Mouse (Mus musculus): ENCODE results near the gene Sigirr. TPM values are rescaled to one million over a fixed set of nuclear protein-coding genes. Genes with fewer than 3 reads are reported as not detected.

The Sigirr gene
- polyA plus RNA-seq, 1 experiment = 102 TPM

DNA sequence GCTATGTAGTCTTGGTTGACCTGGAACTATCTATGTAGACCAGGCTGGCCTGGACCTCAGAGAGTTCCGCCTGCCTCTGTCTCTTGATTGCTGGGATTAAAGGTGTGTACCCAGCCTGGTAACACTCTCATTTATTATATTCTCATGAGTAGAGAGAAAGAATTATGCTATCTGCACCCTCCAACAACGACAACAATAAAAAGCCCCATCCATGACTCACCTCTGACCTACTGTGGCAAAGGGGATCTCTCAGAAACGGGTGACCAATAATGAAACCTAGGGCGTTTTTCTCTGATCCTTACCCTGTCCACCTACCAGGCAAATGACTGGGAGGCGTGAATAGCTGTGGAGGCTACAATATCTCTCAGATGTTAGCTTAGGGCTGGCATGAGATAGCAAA lies 3.2 kb downstream of the Sigirr start:
- 0 out of 2 replicates have a peak overlapping the region, but pooled peaks have one; percentile 4 for H3K27ac ChIP-seq (ENCODE audit: insufficient read depth, low read depth, low read length)
- peaks cover 35% of the 10 kb centered on the region for H3K4me1 ChIP-seq (ENCODE audit: control insufficient read depth, insufficient read depth, low read length)
- no peak for TF ChIP-seq CTCF (conservative IDR thresholded peaks at IDR 0.05; ENCODE audit: insufficient read depth, insufficient read length, low read depth, low read length)
- TF ChIP-seq POLR2A (IDR thresholded peaks at IDR 0.05; ENCODE audit: low read depth, low read length) = no peak
- WGBS = 76% methylated on average over 5 of the region's 5 CpGs
- H3K36me3 ChIP-seq (ENCODE audit: control insufficient read depth, insufficient read depth, low read length) = no peaks in the 10 kb centered on the region; the same call in 1 of the 2 replicates
- DNase-seq = no peak
- H3K4me3 ChIP-seq (ENCODE audit: insufficient read depth, low read depth, low read length) = no peak overlapping the region
- H3K27me3 ChIP-seq (replicated peaks; ENCODE audit: control insufficient read depth, insufficient read depth, low read length) = no peaks in the 10 kb centered on the region

DNA sequence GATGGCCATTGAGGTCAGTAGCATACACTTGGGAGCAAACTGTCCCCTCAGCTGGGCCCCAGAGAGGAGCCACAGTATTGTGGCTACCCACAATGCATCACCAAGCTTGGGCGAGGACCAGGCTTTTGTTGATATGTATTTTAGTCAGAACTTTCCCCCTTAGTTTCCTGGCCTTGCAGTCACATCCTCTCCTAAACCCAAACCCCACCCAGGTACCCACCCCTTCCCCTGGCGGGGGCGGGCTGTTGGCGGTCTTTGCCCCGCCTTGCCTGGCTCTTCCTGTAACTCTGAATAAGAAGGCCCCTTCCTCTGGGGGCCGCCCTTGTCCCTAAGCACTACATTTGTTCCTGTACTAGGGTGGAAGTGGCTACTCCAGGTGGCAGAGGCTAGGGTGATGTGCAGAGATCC lies 3.7 kb downstream of the Sigirr start:
- H3K27me3 ChIP-seq (replicated peaks; ENCODE audit: control insufficient read depth, insufficient read depth, low read length) = no peaks in the 10 kb centered on the region
- no peaks in the 10 kb centered on the region; the same call in 1 of the 2 replicates for H3K36me3 ChIP-seq (ENCODE audit: control insufficient read depth, insufficient read depth, low read length)
- H3K4me3 ChIP-seq (ENCODE audit: insufficient read depth, low read depth, low read length) = peak overlapping the region; percentile 39
- TF ChIP-seq POLR2A (IDR thresholded peaks at IDR 0.05; ENCODE audit: low read depth, low read length) = no peak
- TF ChIP-seq CTCF (conservative IDR thresholded peaks at IDR 0.05; ENCODE audit: insufficient read depth, insufficient read length, low read depth, low read length) = no peak
- WGBS = 60% methylated on average over 6 of the region's 6 CpGs
- peak; percentile 86 for DNase-seq
- peaks cover 36% of the 10 kb centered on the region for H3K4me1 ChIP-seq (ENCODE audit: control insufficient read depth, insufficient read depth, low read length)
- peak overlapping the region; percentile 98 for H3K27ac ChIP-seq (ENCODE audit: insufficient read depth, low read depth, low read length)

DNA sequence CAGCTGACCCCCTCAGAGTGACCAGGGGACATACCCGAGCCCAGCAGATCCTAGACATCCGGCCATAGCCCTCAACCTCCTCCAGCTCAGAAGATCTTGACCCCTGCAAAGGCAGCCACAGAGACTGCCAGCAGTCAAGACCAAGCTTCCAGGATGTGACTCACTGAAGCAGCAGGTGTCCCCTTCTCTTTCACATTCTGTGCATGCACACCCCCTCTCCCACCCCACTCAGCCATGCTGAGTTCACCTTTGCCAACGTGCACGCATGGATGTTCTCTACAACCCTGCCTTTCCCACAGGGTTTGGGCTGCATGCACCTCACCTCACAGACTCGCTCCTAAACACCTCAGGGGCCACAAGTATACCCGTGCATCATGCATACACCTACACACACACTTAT lies 4.4 kb downstream of the Sigirr start:
- TF ChIP-seq CTCF (conservative IDR thresholded peaks at IDR 0.05; ENCODE audit: insufficient read depth, insufficient read length, low read depth, low read length) = no peak
- no peak for TF ChIP-seq POLR2A (IDR thresholded peaks at IDR 0.05; ENCODE audit: low read depth, low read length)
- Histone ChIP-seq H3K27me3 (replicated peaks; ENCODE audit: control insufficient read depth, insufficient read depth, low read length) (no peaks in the 10 kb centered on the region), H3K36me3 (ENCODE audit: control insufficient read depth, insufficient read depth, low read length) (no peaks in the 10 kb centered on the region; the same call in 1 of the 2 replicates), H3K4me3 (ENCODE audit: insufficient read depth, low read depth, low read length) (peak overlapping the region; percentile 39), H3K27ac (ENCODE audit: insufficient read depth, low read depth, low read length) (peak overlapping the region; percentile 98), H3K4me1 (ENCODE audit: control insufficient read depth, insufficient read depth, low read length) (peaks cover 36% of the 10 kb centered on the region)
- DNase-seq = no peak
- 44% methylated on average over 6 of the region's 6 CpGs for WGBS

DNA sequence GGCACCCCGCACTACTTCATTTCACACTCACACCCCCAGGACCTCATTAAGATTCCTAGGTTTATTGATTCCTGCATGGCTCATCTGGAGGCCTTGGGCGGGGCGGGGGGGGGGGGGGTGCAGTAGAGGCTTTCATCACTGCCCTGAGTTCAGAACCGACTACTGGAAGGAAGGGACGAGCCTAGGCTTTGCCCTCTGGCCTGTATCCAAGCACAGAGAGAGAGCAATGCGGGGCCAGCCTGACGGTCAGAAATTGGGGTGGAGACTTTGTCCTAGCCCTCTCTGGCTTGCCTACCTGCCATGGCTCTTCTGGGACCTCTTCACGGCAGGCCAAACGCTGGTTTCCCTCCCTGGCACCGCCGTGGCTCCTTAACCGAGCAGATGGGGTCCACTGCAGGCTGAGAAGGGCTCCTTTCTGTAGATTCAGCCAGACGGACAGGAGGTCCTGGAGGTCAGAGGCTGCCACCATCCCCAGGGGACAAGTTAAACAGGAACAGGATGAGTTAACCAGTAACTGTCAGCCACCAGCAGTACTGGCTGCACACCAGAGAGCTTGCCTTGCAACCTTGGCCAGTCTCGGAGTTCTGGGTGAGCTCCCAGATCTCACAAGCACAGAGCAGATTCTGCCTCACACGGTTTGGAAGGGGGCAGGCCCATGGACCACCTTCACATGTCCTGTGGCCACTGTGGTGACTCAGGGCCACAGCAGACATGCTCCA lies 5.7 kb downstream of the Sigirr start:
- H3K36me3 ChIP-seq (ENCODE audit: control insufficient read depth, insufficient read depth, low read length) = no peaks in the 10 kb centered on the region; the same call in 1 of the 2 replicates
- TF ChIP-seq POLR2A (IDR thresholded peaks at IDR 0.05; ENCODE audit: low read depth, low read length) = no peak
- no peak for TF ChIP-seq CTCF (conservative IDR thresholded peaks at IDR 0.05; ENCODE audit: insufficient read depth, insufficient read length, low read depth, low read length)
- WGBS = 22% methylated on average over 15 of the region's 15 CpGs
- H3K4me3 ChIP-seq (ENCODE audit: insufficient read depth, low read depth, low read length) = peak overlapping the region; percentile 47
- H3K27ac ChIP-seq (ENCODE audit: insufficient read depth, low read depth, low read length) = peak overlapping the region; percentile 98
- no peaks in the 10 kb centered on the region for H3K27me3 ChIP-seq (replicated peaks; ENCODE audit: control insufficient read depth, insufficient read depth, low read length)
- peaks cover 36% of the 10 kb centered on the region for H3K4me1 ChIP-seq (ENCODE audit: control insufficient read depth, insufficient read depth, low read length)
- peak; percentile 94 for DNase-seq

DNA sequence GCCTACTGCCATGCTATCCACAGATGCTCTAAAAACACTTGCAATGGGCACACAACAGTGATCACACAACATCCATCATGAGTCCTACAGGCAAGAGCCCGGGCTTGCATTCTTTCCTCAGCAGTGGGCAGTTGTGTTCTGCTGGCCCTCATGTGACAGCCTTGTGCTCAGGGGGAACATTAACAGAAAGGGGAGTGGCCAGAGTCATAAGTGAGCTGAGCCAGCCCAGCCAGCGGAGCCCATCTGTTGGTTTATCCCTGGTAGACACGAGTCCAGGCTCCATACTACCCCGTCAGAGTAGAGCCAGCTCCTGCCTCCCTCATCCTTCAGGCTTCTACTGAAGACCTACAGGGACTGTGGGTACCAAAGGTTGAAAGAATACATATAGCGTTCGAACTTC lies 6.4 kb downstream of the Sigirr start:
- TF ChIP-seq CTCF (conservative IDR thresholded peaks at IDR 0.05; ENCODE audit: insufficient read depth, insufficient read length, low read depth, low read length) (no peak), POLR2A (IDR thresholded peaks at IDR 0.05; ENCODE audit: low read depth, low read length) (peak; percentile 31)
- Histone ChIP-seq H3K27me3 (replicated peaks; ENCODE audit: control insufficient read depth, insufficient read depth, low read length) (no peaks in the 10 kb centered on the region), H3K36me3 (ENCODE audit: control insufficient read depth, insufficient read depth, low read length) (no peaks in the 10 kb centered on the region; the same call in 1 of the 2 replicates), H3K4me1 (ENCODE audit: control insufficient read depth, insufficient read depth, low read length) (peaks cover 36% of the 10 kb centered on the region), H3K4me3 (ENCODE audit: insufficient read depth, low read depth, low read length) (peak overlapping the region; percentile 8; the same call in 1 of the 2 replicates), H3K27ac (ENCODE audit: insufficient read depth, low read depth, low read length) (peak overlapping the region; percentile 93)
- peak; percentile 92 for DNase-seq
- 46% methylated on average over 6 of the region's 6 CpGs for WGBS

DNA sequence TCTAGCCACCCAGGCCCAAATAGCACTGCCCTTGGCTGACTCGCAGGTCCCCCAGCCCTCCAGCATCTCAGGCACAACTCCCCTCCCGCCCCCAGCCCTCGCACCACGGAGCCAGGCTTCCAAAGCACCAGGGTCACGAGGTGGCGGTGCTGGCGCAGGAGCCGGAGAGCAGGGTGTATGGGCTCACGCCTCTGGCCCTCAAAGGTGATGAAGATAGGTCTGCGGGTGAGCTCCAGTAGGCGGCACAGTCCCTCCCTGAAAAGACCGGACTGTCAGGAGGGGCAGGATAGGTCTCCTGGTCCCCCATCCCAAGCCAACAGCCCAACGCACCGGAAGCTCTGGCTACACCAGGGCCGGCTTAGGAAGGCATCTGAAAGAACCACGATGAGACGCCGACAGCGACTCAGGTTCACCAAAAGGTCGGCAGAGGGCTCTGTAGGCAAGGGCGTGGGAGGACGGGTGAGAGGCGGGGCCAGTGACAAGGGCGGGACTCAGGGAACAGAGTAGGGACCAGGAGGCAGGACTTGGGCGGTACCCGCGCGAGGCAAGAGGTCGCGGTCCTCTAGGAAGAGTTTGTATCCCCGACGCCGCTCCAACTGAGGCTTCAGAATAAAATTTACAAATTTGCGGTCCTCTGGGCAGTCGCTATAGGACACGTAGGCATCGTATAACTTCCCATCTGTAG lies 8.2 kb downstream of the Sigirr start:
- WGBS = 19% methylated on average over 37 of the region's 37 CpGs
- TF ChIP-seq POLR2A (IDR thresholded peaks at IDR 0.05; ENCODE audit: low read depth, low read length) (no peak), CTCF (conservative IDR thresholded peaks at IDR 0.05; ENCODE audit: insufficient read depth, insufficient read length, low read depth, low read length) (peak; percentile 83)
- Histone ChIP-seq H3K4me1 (ENCODE audit: control insufficient read depth, insufficient read depth, low read length) (peaks cover 36% of the 10 kb centered on the region), H3K27ac (ENCODE audit: insufficient read depth, low read depth, low read length) (no peak overlapping the region), H3K4me3 (ENCODE audit: insufficient read depth, low read depth, low read length) (no peak overlapping the region), H3K27me3 (replicated peaks; ENCODE audit: control insufficient read depth, insufficient read depth, low read length) (no peaks in the 10 kb centered on the region), H3K36me3 (ENCODE audit: control insufficient read depth, insufficient read depth, low read length) (no peaks in the 10 kb centered on the region; the same call in 1 of the 2 replicates)
- peak; percentile 96 for DNase-seq

DNA sequence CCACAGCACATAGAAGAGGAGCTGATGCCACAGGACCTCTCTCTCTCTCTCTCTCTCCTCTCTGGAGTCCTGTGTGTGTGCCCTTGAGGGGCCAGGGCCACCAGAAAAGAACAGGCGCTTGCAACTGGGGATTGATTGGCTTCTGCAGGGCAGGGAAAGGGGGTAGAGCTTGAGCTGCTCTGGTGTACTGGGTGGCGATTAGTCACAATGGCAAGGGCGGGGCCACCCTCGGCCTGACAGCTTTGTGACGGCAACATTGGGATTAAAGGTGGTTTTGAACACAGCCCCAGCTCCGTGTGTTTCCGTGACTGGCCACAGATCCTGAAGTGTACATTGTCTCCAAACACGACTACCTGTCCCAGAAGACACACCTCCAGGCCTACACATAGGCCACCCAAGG lies 10.1 kb downstream of the Sigirr start:
- Histone ChIP-seq H3K4me1 (ENCODE audit: control insufficient read depth, insufficient read depth, low read length) (peaks cover 25% of the 10 kb centered on the region), H3K4me3 (ENCODE audit: insufficient read depth, low read depth, low read length) (no peak overlapping the region), H3K36me3 (ENCODE audit: control insufficient read depth, insufficient read depth, low read length) (no peaks in the 10 kb centered on the region; the same call in 1 of the 2 replicates), H3K27ac (ENCODE audit: insufficient read depth, low read depth, low read length) (no peak overlapping the region), H3K27me3 (replicated peaks; ENCODE audit: control insufficient read depth, insufficient read depth, low read length) (no peaks in the 10 kb centered on the region)
- DNase-seq = no peak
- TF ChIP-seq POLR2A (IDR thresholded peaks at IDR 0.05; ENCODE audit: low read depth, low read length) (no peak), CTCF (conservative IDR thresholded peaks at IDR 0.05; ENCODE audit: insufficient read depth, insufficient read length, low read depth, low read length) (no peak)
- WGBS = 79% methylated on average over 8 of the region's 8 CpGs

All from kidney, adult 2 months (tissue).